Mouse (Mus musculus): ENCODE measurements at regions not wholly inside any gene's neighbourhood (a gene's known extent, or its start where the extent isn't known, plus 50 kb on each side); places are given as distances from the start of the nearest gene placed in this dataset.

- no peak for DNase-seq (ENCODE audit: low spot score)
Measured at GRCm38 (mm10) chr6:35608336-35608735, 68.6 kb upstream of the Mtpn start.

DNA sequence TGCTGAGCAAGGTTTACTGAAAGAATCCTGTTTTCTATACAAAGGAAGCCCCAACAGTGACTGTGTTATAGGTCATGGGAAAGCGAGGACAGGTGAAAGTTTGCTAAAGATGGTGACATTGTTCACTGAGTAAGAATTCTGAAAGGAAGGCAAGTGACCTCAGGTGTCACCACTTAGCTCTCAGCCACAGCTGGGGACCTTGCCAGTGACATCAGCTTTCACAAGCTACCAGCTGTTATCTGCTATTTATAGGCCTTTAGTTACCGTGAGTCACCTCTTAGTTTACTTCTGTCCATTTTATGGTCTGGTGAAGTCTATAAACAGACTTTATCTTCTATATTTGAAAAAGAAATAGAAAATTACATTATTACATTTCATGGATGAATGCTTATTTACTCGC lies 65.4 kb upstream of the Mtpn start:
- no peak for DNase-seq (ENCODE audit: low spot score)

- DNase-seq (ENCODE audit: low spot score): no peak
Measured at GRCm38 (mm10) chr6:35601373-35601772, 61.7 kb upstream of the Mtpn start.

DNA sequence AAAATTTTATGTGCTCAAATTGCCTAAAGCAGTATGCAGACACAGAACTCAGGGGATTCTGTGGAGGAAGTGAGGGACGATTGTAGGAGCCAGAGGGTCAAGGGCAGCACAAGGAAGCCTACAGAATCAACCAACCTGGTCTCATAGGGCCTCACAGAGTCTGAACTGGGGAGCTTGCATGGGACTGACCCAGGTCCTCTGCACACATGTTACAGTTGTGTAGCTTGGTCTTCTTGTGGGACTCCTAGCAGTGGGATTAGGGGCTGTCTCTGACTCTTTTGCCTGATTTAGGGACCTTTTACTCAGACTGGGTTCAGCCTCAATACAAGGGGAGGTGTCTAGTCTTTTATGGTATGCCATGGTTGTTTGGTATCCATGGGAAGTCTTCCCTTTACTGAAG lies 60.2 kb upstream of the Mtpn start:
- DNase-seq (ENCODE audit: low spot score): no peak

DNA sequence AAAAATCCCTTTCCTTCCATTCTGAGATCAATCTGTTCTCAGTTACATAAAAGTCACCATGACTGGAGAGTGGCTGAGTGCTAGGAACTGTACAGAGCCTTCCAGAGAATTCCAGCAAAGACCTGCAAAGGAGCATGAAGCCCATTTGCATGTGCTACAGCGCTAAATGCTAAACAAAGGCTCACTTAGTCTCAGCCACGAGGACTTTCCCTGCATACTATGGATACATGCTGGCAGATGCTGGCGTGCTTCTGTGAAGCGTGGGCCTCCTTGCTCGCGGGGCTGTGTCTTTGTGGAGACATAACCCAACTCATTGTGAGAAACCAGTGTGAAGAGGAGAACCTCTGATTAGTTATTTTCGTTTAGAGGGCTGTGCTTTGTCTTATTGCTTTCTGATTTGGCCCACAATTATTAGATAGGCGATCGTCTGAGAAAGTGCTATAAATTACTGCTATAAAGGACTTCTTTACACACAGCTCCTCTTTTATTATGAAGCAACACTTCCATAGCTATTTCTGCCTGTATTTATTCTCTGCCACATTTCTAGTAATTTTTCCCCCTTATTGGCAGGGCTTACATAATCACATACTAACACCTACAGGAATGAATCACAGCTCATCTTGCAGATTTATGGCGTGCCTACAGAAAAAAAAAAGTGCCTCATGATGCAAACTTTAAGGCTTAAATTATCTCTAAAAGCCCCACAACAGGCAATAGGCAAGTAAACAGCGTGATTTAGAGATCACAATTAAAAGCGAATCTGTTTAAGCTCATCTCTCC lies 58.9 kb upstream of the Mtpn start:
- DNase-seq (ENCODE audit: low spot score): no peak

DNA sequence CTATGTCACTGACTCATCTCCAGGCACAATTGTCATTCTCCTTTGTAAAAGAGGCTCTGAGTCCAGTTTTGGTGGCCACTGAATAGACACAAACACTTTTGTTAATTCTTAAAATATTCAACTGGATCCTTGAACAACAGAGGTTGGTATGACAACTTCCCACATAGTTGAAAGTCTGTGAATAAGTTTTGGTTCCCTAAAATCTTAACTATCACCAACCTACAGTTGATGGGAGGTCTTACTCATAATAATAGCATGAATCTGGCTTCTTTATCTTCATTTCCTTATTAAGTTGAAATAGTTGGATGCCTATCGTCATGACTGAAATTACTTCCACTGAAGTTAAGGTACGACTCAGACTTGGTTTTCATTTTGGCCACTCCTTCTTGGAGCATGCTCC lies 55.3 kb upstream of the Mtpn start:
- no peak for DNase-seq (ENCODE audit: low spot score)

- DNase-seq (ENCODE audit: low spot score): no peak
Measured at GRCm38 (mm10) chr6:35592234-35592633, 52.5 kb upstream of the Mtpn start.
